Mouse (Mus musculus) heart, adult 2 months (tissue): ENCODE measurements around the gene Tmem151b.

ENCODE experiments used
- CTCF ChIP-seq: fragments of 200-600 bp; IDR thresholded peaks from 2 replicates; pipeline ENCODE4 v1.8.1; 2022; ENCODE audit warnings: antibody characterized with exemption, mild to moderate bottlenecking, moderate library complexity
- EP300 ChIP-seq: fragments of 200-500 bp; IDR thresholded peaks from 2 replicates; pipeline ENCODE4 v1.6.1; 2011; ENCODE audit warnings: low read depth, low read length, control low read depth; ENCODE audit not compliant: insufficient read depth

DNA sequence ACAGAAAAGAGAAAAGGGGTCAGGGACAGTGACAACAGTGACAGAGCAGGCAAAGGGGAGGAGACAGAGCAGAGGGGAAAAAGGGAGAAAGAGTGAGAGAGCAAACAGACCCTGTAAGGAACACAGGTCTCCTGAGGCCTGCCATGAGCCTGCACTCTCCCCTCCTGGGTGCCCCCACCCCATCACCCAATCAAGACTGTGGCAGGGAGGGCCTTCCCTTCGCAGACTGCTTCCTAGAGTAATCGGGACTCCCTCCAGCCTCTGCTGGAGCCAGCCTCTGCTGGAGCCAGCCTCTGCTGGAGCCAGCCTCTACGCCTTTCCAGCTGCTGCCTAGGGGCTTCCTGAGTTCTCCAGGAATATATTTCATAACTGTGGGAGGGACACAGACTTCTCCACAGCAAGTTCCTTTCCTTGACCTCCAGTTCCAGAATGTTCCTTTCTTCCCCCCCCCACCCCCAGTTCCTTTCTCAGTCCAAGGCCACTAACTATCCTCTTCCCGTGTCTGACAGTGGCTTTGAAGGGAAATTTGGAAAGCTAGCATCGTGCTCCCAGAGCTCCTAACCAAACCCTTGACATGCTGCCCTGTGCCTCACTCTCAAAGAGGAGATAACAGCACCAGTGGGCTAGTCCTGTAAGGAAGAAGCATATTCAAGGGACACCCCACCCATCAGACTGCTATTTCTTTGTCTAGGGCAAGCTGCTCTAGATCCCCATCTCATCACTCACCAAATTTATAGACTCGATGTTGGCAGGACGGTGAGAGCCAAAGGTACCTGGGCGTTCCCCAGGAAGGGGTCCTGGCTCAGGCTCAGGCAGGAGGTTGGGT lies 43.3 kb upstream of the Tmem151b start:
- TF ChIP-seq EP300 (no peak), CTCF (no peak)
